Mouse (Mus musculus): ENCODE data around the gene Vps26a. TPM values are rescaled to one million over a fixed set of nuclear protein-coding genes. Genes with fewer than 3 reads are reported as not detected.

Vps26a gene
- polyA plus RNA-seq (2014; fragmentation: Nextera tagmentation; extraction: Ambion mirVana): 73.3 and 79.2 TPM in 2 replicates

DNA sequence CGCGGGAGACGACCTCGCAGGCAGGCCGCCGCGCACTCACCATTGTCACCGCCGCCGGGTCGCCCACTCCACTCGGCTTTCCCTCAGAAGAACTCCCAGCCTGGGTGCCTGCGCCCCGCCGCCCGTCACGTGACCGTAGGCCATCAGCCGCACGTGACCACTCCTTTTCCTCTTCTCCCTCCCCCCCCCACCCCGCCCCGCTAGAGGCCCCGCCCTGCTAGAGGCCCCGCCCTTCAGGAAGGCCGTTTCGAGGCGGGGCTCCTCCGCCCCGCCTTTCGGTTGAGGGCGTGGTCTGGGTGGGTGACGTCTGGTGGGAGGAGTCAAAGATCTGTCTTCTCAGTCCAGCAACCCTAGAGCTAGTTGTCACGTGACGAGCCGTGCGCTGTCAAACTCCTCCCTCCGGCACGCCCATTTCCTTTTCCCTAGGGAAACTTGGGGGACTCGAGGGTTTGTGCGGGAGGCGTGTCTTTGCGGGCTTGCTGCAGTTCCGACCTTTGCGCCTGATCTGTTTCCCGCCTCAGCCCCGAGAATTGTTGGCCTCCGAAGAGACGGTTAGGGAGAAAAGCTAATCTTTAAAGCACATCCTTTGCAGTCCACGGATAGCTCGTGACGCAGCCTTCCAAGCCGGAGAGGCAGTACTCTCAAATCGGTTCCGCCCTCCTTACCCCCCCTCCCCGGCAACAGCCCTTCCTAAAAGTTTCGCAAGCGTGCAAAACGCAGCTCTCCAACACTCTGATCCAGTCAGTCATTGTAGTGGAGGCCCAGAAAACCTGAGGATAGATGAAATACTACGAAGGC, at the start of gene Vps26a:
Gene Vps26a, minus strand, starts transcription at position 188 of the 798 bp plus-strand sequence.
- peak within 1 kb of the TSS; percentile 76 to 84 for H3K27ac ChIP-seq (replicated peaks in 1 of 2; ENCODE audit: control insufficient read depth in 1 of 2, insufficient read depth in 1 of 2, low read depth in 2 of 2, low read length in 2 of 2)
- H3K4me1 ChIP-seq (ENCODE audit: control insufficient read depth in 2 of 2, insufficient read depth in 2 of 2, low read length in 2 of 2): peaks cover 0 to 2% of the 10 kb centered on the region in 2 experiments; a peak in 1 of 4 replicates
- H3K36me3 ChIP-seq (ENCODE audit: control insufficient read depth, insufficient read depth, low read length): no peaks in the 10 kb centered on the region
- H3K27me3 ChIP-seq (ENCODE audit: control insufficient read depth, insufficient read depth, low read length): no peaks in the 10 kb centered on the region; the same call in 1 of the 2 replicates
- peak; percentile 90 for ATAC-seq (ENCODE audit: insufficient number of reproducible peaks, insufficient read depth, low FRiP score, low read depth)
- H3K9me3 ChIP-seq (ENCODE audit: control insufficient read depth, low read length): no peaks in the 10 kb centered on the region
- H3K9ac ChIP-seq (ENCODE audit: low read length): peak within 1 kb of the TSS; percentile 84
- peak within 1 kb of the TSS; percentile 87 to 99 for H3K4me3 ChIP-seq (ENCODE audit: control insufficient read depth in 1 of 2, insufficient read depth in 1 of 2, low read depth in 1 of 2, low read length in 2 of 2)
- WGBS: under 1% methylated on average over 45 of the region's 59 CpGs
- peak within 1 kb of the TSS; percentile 74 for H3K4me2 ChIP-seq (ENCODE audit: low read length)

DNA sequence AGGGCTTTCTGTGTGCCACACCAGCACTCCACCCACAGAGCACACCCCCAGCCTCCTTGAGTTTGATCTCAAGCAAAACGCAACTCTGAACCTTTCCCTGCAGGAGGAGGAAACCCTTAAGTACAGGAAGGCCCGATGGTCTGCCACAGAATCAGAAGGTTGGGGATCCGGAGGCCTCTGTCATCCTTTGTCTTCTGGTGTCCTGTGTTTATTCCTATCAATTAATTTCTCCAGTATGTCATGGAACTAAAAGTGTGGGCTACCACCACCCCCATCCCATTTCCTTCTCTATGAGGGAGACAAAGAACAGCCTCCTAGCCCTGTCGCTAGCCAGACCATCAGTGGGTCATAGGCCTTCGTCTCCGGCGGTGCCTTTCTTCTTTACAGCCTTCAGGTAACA, 47.9 kb upstream of the Vps26a start:
- no peak overlapping the region for H3K9ac ChIP-seq (ENCODE audit: low read length)
- 82% methylated on average over 7 of the region's 7 CpGs for WGBS
- H3K4me1 ChIP-seq (ENCODE audit: control insufficient read depth in 2 of 2, insufficient read depth in 2 of 2, low read length in 2 of 2): peaks cover 0 to 5% of the 10 kb centered on the region in 2 experiments; a peak in 1 of 4 replicates
- no peak overlapping the region for H3K27ac ChIP-seq (replicated peaks in 1 of 2; ENCODE audit: control insufficient read depth in 1 of 2, insufficient read depth in 1 of 2, low read depth in 2 of 2, low read length in 2 of 2)
- no peak for ATAC-seq (ENCODE audit: insufficient number of reproducible peaks, insufficient read depth, low FRiP score, low read depth)
- H3K4me2 ChIP-seq (ENCODE audit: low read length): no peak overlapping the region
- H3K27me3 ChIP-seq (ENCODE audit: control insufficient read depth, insufficient read depth, low read length): no peaks in the 10 kb centered on the region
- no peaks in the 10 kb centered on the region for H3K9me3 ChIP-seq (ENCODE audit: control insufficient read depth, low read length)
- no peaks in the 10 kb centered on the region for H3K36me3 ChIP-seq (ENCODE audit: control insufficient read depth, insufficient read depth, low read length)
- no peak overlapping the region for H3K4me3 ChIP-seq (ENCODE audit: control insufficient read depth in 1 of 2, insufficient read depth in 1 of 2, low read depth in 1 of 2, low read length in 2 of 2)

DNA sequence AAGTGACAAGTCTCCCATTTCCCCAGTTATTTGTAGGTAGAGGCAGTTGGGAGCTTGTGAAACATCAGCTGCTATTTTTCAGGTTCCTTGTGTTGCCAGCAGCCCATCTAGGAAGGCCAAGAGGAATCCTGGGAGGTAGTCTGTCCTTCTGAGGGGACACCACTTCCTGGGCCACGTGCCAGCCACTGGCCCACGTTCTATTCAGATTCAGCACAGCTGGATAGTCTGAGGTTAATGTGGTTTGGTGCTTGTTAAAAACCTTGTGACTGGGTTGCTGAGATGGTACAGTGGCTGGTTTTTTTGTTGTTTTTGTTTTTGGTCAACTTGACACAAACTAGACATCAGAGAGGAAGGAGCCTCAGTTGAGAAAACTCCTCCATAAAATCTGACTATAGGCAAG, 46.2 kb upstream of the Vps26a start:
- 32% methylated on average over 2 of the region's 2 CpGs for WGBS
- H3K9ac ChIP-seq (ENCODE audit: low read length): no peak overlapping the region
- H3K4me2 ChIP-seq (ENCODE audit: low read length): no peak overlapping the region
- no peaks in the 10 kb centered on the region for H3K9me3 ChIP-seq (ENCODE audit: control insufficient read depth, low read length)
- H3K4me3 ChIP-seq (ENCODE audit: control insufficient read depth in 1 of 2, insufficient read depth in 1 of 2, low read depth in 1 of 2, low read length in 2 of 2): no peak overlapping the region
- H3K27me3 ChIP-seq (ENCODE audit: control insufficient read depth, insufficient read depth, low read length): no peaks in the 10 kb centered on the region
- H3K36me3 ChIP-seq (ENCODE audit: control insufficient read depth, insufficient read depth, low read length): no peaks in the 10 kb centered on the region
- peaks cover 0 to 5% of the 10 kb centered on the region in 2 experiments; a peak in 1 of 4 replicates for H3K4me1 ChIP-seq (ENCODE audit: control insufficient read depth in 2 of 2, insufficient read depth in 2 of 2, low read length in 2 of 2)
- H3K27ac ChIP-seq (replicated peaks in 1 of 2; ENCODE audit: control insufficient read depth in 1 of 2, insufficient read depth in 1 of 2, low read depth in 2 of 2, low read length in 2 of 2): no peak overlapping the region
- no peak for ATAC-seq (ENCODE audit: insufficient number of reproducible peaks, insufficient read depth, low FRiP score, low read depth)

DNA sequence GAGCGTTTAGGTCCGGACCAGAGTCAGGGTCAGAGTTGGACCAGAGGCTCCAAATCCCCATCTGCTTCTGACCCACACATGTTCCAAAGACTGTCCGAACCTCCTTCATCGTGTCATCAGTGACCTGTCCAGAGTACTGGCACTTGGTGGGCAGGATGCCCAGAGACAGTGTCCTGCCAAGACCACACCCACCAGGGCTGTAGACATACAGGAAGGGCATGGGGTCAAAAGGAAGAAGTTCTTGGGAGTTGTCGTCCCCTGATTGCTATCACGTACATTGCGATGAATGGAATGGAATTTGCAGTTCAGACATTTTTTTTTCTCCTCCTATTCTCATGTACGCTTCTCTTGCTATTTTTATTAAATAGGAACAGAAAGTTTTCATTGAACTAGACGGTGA, 43.6 kb upstream of the Vps26a start:
- 58% methylated on average over 9 of the region's 9 CpGs for WGBS

DNA sequence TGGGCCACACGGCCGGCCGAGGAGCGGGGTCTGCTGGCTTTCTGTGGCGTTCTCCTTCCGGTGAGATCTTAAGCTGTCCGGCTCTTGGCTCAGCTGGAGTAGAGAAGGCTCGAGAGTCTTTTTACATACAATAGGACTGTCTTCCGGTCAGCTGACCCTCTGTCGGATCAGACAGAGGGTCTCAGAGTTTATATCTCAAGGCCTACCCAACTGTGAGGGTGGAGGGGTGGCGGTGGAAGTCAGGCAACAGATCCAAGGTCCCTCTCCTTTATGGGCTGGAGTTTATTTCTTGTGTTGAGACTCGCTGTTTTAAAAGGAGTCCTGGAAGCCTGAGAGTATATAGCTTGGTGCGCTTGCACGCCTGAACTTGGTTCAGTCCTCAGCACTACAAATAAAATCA, 40.7 kb upstream of the Vps26a start, which contains the start of gene Srgn:
Gene Srgn, minus strand, starts transcription at position 101 of the 400 bp plus-strand sequence.
- H3K27me3 ChIP-seq (ENCODE audit: control insufficient read depth, insufficient read depth, low read length): no peaks in the 10 kb centered on the region
- H3K9me3 ChIP-seq (ENCODE audit: control insufficient read depth, low read length): no peaks in the 10 kb centered on the region
- H3K4me2 ChIP-seq (ENCODE audit: low read length): no peak within 1 kb of the TSS
- peaks cover 0 to 5% of the 10 kb centered on the region in 2 experiments; a peak in 1 of 4 replicates for H3K4me1 ChIP-seq (ENCODE audit: control insufficient read depth in 2 of 2, insufficient read depth in 2 of 2, low read length in 2 of 2)
- no peak within 1 kb of the TSS for H3K9ac ChIP-seq (ENCODE audit: low read length)
- no peak for ATAC-seq (ENCODE audit: insufficient number of reproducible peaks, insufficient read depth, low FRiP score, low read depth)
- no peak within 1 kb of the TSS for H3K4me3 ChIP-seq (ENCODE audit: control insufficient read depth in 1 of 2, insufficient read depth in 1 of 2, low read depth in 1 of 2, low read length in 2 of 2)
- H3K27ac ChIP-seq (replicated peaks in 1 of 2; ENCODE audit: control insufficient read depth in 1 of 2, insufficient read depth in 1 of 2, low read depth in 2 of 2, low read length in 2 of 2): no peak within 1 kb of the TSS
- no peaks in the 10 kb centered on the region for H3K36me3 ChIP-seq (ENCODE audit: control insufficient read depth, insufficient read depth, low read length)
- WGBS: 86% methylated on average over 14 of the region's 14 CpGs

More for the DNA sequence above, 43.6 kb upstream of the Vps26a start:
- H3K4me2 ChIP-seq (ENCODE audit: low read length): no peak overlapping the region
- H3K9ac ChIP-seq (ENCODE audit: low read length): no peak overlapping the region
- H3K4me1 ChIP-seq (ENCODE audit: control insufficient read depth in 2 of 2, insufficient read depth in 2 of 2, low read length in 2 of 2): peaks cover 0 to 5% of the 10 kb centered on the region in 2 experiments; a peak in 1 of 4 replicates
- H3K36me3 ChIP-seq (ENCODE audit: control insufficient read depth, insufficient read depth, low read length): no peaks in the 10 kb centered on the region
- no peak overlapping the region for H3K27ac ChIP-seq (replicated peaks in 1 of 2; ENCODE audit: control insufficient read depth in 1 of 2, insufficient read depth in 1 of 2, low read depth in 2 of 2, low read length in 2 of 2)
- H3K4me3 ChIP-seq (ENCODE audit: control insufficient read depth in 1 of 2, insufficient read depth in 1 of 2, low read depth in 1 of 2, low read length in 2 of 2): no peak overlapping the region
- ATAC-seq (ENCODE audit: insufficient number of reproducible peaks, insufficient read depth, low FRiP score, low read depth): no peak
- H3K9me3 ChIP-seq (ENCODE audit: control insufficient read depth, low read length): no peaks in the 10 kb centered on the region
- H3K27me3 ChIP-seq (ENCODE audit: control insufficient read depth, insufficient read depth, low read length): no peaks in the 10 kb centered on the region

DNA sequence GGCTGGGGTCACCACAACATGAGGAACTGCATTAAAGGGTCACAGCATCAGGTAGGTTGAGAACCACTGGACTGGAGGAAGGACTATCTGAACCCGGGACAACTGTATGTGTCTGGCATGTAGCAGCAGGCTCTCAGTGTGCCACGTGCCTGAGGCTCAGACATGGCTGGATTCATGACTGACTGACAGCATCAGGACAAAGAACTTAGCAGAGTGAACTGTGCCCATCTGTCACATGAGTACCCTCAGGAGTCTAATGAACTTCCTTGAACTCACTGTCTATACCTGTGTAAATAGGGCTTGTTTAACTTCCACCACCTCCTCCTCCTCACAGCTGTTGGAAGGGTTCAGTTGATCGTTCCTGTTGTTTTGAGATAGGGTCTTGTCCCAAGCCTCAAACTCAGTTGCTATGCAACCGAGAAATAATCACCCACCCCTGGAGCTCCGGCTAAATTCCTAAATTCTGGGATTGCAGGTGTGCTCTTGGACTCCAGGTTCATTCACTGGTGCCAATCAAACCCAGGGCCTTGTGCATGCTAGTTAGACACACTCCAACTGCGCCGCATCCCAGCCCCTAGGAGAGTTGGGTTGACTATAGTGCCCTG, 35.8 kb upstream of the Vps26a start:
- no peak overlapping the region for H3K4me2 ChIP-seq (ENCODE audit: low read length)
- 76% methylated on average over 7 of the region's 7 CpGs for WGBS
- no peak for ATAC-seq (ENCODE audit: insufficient number of reproducible peaks, insufficient read depth, low FRiP score, low read depth)
- H3K27me3 ChIP-seq (ENCODE audit: control insufficient read depth, insufficient read depth, low read length): no peaks in the 10 kb centered on the region
- no peak overlapping the region for H3K9ac ChIP-seq (ENCODE audit: low read length)
- no peak overlapping the region for H3K4me3 ChIP-seq (ENCODE audit: control insufficient read depth in 1 of 2, insufficient read depth in 1 of 2, low read depth in 1 of 2, low read length in 2 of 2)
- no peaks in the 10 kb centered on the region for H3K9me3 ChIP-seq (ENCODE audit: control insufficient read depth, low read length)
- no peaks in the 10 kb centered on the region for H3K36me3 ChIP-seq (ENCODE audit: control insufficient read depth, insufficient read depth, low read length)
- no peak overlapping the region for H3K27ac ChIP-seq (replicated peaks in 1 of 2; ENCODE audit: control insufficient read depth in 1 of 2, insufficient read depth in 1 of 2, low read depth in 2 of 2, low read length in 2 of 2)
- H3K4me1 ChIP-seq (ENCODE audit: control insufficient read depth in 2 of 2, insufficient read depth in 2 of 2, low read length in 2 of 2): no peaks in the 10 kb centered on the region

DNA sequence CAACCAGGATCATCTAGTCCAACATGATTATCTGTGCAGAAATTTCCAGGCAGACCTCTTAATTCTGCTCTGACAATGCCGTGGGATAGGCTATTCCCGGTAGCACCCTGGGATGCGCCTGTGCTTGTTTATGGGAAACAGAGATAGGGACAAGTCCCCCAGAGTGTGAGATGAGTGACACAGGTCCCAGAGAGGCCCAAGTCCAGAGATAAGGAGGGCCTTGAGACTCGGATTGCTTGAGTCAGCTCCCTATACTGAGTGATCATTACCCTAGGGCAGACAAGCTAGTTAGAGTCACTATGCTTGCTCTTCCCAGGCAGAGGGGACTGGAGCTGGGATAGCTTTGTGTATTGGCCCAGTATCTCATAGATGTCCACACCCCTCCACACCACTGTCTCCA, 35.2 kb upstream of the Vps26a start:
- Histone ChIP-seq H3K27ac (replicated peaks in 1 of 2; ENCODE audit: control insufficient read depth in 1 of 2, insufficient read depth in 1 of 2, low read depth in 2 of 2, low read length in 2 of 2) (no peak overlapping the region), H3K9me3 (ENCODE audit: control insufficient read depth, low read length) (no peaks in the 10 kb centered on the region), H3K4me2 (ENCODE audit: low read length) (no peak overlapping the region), H3K9ac (ENCODE audit: low read length) (no peak overlapping the region), H3K4me3 (ENCODE audit: control insufficient read depth in 1 of 2, insufficient read depth in 1 of 2, low read depth in 1 of 2, low read length in 2 of 2) (no peak overlapping the region), H3K4me1 (ENCODE audit: control insufficient read depth in 2 of 2, insufficient read depth in 2 of 2, low read length in 2 of 2) (no peaks in the 10 kb centered on the region), H3K36me3 (ENCODE audit: control insufficient read depth, insufficient read depth, low read length) (no peaks in the 10 kb centered on the region), H3K27me3 (ENCODE audit: control insufficient read depth, insufficient read depth, low read length) (no peaks in the 10 kb centered on the region)
- ATAC-seq (ENCODE audit: insufficient number of reproducible peaks, insufficient read depth, low FRiP score, low read depth): no peak
- 19% methylated on average over 4 of the region's 4 CpGs for WGBS
